Mouse (Mus musculus): ENCODE data around the gene Gnptg. TPM values are rescaled to one million over a fixed set of nuclear protein-coding genes. Genes with fewer than 3 reads are reported as not detected.
A peak's percentile ranks its signal among the peaks of the same experiment; 100 is the strongest.

Gnptg gene
- polyA plus RNA-seq, 1 experiment from 2014 or later = 34.3 TPM

DNA sequence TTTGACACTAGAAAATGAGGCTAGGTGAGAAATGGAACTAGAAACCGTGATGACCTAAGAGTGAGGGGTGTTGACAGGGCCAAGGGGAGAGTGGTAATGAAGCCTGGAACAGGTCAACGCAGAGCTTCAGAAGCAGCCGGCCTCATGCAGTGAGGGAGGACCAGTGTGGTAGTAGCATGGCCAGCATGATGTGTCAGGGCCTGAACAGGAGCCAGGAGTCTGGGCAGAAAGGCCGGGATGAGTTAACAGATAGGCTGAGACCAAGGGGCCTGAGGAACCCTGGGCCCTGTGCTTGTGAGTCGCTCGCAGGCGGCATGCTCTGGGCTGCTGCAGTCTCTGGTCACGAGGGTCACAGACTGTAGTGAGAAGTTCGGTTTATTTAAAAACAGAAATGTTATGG lies 21.0 kb downstream of the Gnptg start:
- ATAC-seq (ENCODE audit: insufficient number of reproducible peaks, insufficient read depth, low FRiP score, low TSS enrichment, low read depth) = no peak
- Histone ChIP-seq H3K9me3 (no peaks in the 10 kb centered on the region), H3K9ac (no peak overlapping the region), H3K4me3 (no peak overlapping the region), H3K27me3 (no peaks in the 10 kb centered on the region), H3K36me3 (peaks cover 68% of the 10 kb centered on the region), H3K27ac (no peak overlapping the region), H3K4me2 (no peak overlapping the region), H3K4me1 (peaks cover 19% of the 10 kb centered on the region)
- WGBS = 84% methylated on average over 9 of the region's 9 CpGs

DNA sequence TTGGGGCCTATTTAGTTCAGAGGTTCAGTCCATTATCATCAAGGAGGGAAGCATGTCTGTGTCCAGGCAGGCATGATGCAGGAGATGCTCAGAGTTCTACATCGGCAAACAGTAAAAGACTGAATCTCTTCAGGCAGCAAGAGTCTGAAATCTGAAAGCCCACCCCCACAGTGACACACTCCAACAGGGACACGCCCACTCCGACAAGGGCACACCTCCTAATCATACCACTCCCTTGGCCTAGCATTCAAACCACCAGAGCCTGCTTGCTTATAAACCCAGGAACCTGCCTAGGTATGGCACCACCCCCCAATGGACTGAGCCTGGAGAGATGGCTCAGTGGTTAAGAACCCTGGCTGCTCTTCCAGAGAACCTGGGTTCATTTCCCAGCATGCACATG lies 24.5 kb downstream of the Gnptg start:
- H3K36me3 ChIP-seq = peaks cover 91% of the 10 kb centered on the region
- no peak for ATAC-seq (ENCODE audit: insufficient number of reproducible peaks, insufficient read depth, low FRiP score, low TSS enrichment, low read depth)
- no peaks in the 10 kb centered on the region for H3K27me3 ChIP-seq
- H3K4me1 ChIP-seq = no peaks in the 10 kb centered on the region
- H3K9me3 ChIP-seq = no peaks in the 10 kb centered on the region
- H3K27ac ChIP-seq = no peak overlapping the region
- H3K4me3 ChIP-seq = no peak overlapping the region
- 80% methylated on average over 3 of the region's 3 CpGs for WGBS
- no peak overlapping the region for H3K9ac ChIP-seq
- no peak overlapping the region for H3K4me2 ChIP-seq

DNA sequence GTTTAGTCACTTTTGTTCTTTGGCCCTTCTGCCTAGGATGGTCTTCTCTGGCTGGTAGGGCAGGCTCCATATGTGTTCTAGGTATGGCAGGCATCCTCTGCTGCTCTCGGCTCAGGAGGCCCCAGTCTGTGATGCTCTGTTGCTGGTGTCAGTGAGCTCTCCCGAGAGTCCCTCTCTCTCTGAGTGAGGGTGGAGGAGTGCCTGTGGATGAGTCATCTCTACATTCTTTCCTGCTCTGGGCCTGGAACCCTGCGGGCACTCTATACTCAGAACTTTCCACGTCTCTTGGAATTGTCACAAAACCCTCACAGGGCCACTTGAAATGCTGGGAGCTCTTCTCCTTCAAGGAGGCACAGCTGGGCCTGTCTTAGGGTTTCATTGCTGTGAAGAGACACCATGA lies 28.2 kb downstream of the Gnptg start:
- H3K4me3 ChIP-seq = no peak overlapping the region
- no peak overlapping the region for H3K9ac ChIP-seq
- H3K27me3 ChIP-seq = no peaks in the 10 kb centered on the region
- no peak overlapping the region for H3K27ac ChIP-seq
- H3K9me3 ChIP-seq = no peaks in the 10 kb centered on the region
- 87% methylated on average over 4 of the region's 4 CpGs for WGBS
- H3K36me3 ChIP-seq = peaks cover 96% of the 10 kb centered on the region
- ATAC-seq (ENCODE audit: insufficient number of reproducible peaks, insufficient read depth, low FRiP score, low TSS enrichment, low read depth) = no peak
- no peaks in the 10 kb centered on the region for H3K4me1 ChIP-seq
- no peak overlapping the region for H3K4me2 ChIP-seq

DNA sequence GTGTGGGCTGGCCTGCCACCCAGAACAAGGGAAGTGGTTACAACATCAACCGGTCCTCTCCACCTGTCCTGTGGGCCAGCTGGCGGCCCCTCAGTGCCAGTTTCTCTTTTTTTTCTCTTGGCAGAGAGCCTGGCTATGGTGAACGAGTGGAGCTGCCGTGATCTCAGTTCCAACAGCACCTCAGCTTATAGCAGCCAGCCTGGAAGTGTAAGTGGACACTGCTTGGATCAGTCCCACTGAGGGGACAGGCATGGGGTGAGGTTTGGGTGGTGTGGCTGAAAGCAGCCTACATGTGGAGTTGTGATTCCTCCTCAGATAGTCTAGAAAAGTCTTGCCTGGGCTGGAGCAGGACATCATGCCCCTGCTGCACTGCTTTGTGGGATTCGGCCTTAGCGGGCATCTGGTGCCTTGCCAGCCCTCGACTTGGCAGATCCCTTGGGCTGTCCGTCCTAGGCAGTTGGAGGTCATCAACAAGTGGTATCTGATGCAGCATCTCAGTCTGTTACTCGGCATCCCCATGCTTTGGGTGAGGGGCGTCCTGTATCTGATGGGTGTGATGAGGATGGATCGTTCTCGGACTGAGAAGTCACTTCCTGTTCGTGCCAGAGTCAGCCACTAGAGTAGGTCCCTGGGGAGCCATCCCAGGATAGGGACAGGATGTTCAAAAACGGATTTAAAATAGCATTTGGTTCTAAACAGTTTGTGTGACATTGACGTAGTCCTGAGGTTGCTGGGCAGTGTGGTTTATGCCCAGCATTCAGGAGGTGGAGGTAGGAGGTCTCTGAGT lies 29.1 kb downstream of the Gnptg start:
- no peak overlapping the region for H3K27ac ChIP-seq
- no peak for ATAC-seq (ENCODE audit: insufficient number of reproducible peaks, insufficient read depth, low FRiP score, low TSS enrichment, low read depth)
- H3K4me3 ChIP-seq = no peak overlapping the region
- no peaks in the 10 kb centered on the region for H3K9me3 ChIP-seq
- no peak overlapping the region for H3K4me2 ChIP-seq
- H3K27me3 ChIP-seq = no peaks in the 10 kb centered on the region
- peaks cover 94% of the 10 kb centered on the region for H3K36me3 ChIP-seq
- H3K9ac ChIP-seq = no peak overlapping the region
- 90% methylated on average over 15 of the region's 15 CpGs for WGBS
- no peaks in the 10 kb centered on the region for H3K4me1 ChIP-seq

DNA sequence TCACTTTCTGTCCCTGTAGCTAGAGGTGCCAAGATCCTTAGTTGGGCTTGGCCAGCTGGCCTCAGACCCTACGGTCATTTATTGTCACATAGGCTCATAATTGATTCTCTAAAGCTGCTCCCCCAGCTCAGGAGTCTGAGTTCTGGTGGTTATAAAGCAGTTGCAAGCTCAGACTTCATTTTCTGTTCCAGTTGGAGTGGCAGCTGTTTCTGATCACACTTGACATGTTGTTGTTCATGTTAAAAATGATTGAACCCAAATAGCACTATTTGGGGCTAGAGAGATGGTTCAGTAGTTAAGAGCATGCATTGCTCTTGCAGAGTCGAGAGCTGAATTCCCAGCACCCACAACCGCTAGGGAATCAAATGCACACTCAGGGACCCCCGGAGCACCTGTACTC lies 29.9 kb downstream of the Gnptg start:
- WGBS = 94% methylated on average over 4 of the region's 4 CpGs
- Histone ChIP-seq H3K4me2 (no peak overlapping the region), H3K27ac (no peak overlapping the region), H3K9ac (no peak overlapping the region), H3K27me3 (no peaks in the 10 kb centered on the region), H3K36me3 (peaks cover 92% of the 10 kb centered on the region), H3K9me3 (no peaks in the 10 kb centered on the region), H3K4me1 (no peaks in the 10 kb centered on the region), H3K4me3 (no peak overlapping the region)
- ATAC-seq (ENCODE audit: insufficient number of reproducible peaks, insufficient read depth, low FRiP score, low TSS enrichment, low read depth) = no peak

DNA sequence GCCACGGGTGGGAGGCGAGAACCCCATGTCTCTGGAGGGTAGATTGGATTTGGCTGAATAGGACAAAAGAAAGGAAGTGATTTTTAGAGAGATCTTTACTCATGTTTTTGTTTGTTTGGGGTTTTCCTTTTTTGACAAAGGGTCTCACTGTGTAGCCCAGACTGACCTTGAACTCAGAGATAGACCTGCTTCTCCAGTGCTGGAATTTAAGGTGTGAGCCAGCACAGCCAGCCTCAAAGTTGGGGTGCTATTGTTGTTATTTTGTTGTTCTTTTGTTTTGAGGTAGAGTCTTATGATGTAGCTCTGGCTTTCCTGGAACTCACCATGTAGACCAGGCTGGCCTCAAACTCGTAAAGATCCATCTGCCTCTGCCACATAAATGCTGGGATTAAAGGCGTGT lies 37.5 kb downstream of the Gnptg start:
- H3K27ac ChIP-seq = no peak overlapping the region
- 87% methylated on average over 4 of the region's 4 CpGs for WGBS
- H3K4me2 ChIP-seq = no peak overlapping the region
- ATAC-seq (ENCODE audit: insufficient number of reproducible peaks, insufficient read depth, low FRiP score, low TSS enrichment, low read depth) = no peak
- no peaks in the 10 kb centered on the region for H3K9me3 ChIP-seq
- peaks cover 84% of the 10 kb centered on the region for H3K36me3 ChIP-seq
- no peaks in the 10 kb centered on the region for H3K4me1 ChIP-seq
- H3K4me3 ChIP-seq = no peak overlapping the region
- H3K27me3 ChIP-seq = no peaks in the 10 kb centered on the region
- H3K9ac ChIP-seq = no peak overlapping the region

DNA sequence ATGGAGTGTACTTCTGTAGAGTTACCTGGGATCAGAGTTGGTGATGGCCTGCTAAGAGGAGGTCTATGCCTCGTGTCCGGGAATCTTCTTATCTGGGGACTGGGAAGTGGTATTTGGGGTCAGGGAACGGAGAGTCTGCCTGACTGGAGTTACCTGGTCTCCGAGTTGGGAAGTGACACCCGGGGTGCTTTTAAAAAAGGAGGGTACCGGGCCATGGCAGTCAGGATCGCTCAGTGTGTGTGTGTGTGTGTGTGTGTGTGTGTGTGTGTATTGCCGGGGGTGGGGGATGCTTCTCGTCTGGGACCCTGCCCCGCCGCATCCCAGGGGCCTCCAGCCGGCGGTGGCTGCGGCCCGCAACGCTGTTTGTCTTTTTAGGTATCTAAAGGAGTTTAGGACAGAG lies 50.8 kb downstream of the Gnptg start:
- H3K9ac ChIP-seq = peak overlapping the region; percentile 91
- peak overlapping the region; percentile 86; the same call in 1 of the 2 replicates for H3K27ac ChIP-seq
- no peaks in the 10 kb centered on the region for H3K9me3 ChIP-seq
- H3K4me3 ChIP-seq = peak overlapping the region; percentile 99
- 5% methylated on average over 16 of the region's 16 CpGs for WGBS
- peaks cover 29% of the 10 kb centered on the region for H3K36me3 ChIP-seq
- peak overlapping the region; percentile 89 for H3K4me2 ChIP-seq
- H3K27me3 ChIP-seq = no peaks in the 10 kb centered on the region
- peaks cover 31% of the 10 kb centered on the region for H3K4me1 ChIP-seq
- ATAC-seq (ENCODE audit: insufficient number of reproducible peaks, insufficient read depth, low FRiP score, low TSS enrichment, low read depth) = no peak

DNA sequence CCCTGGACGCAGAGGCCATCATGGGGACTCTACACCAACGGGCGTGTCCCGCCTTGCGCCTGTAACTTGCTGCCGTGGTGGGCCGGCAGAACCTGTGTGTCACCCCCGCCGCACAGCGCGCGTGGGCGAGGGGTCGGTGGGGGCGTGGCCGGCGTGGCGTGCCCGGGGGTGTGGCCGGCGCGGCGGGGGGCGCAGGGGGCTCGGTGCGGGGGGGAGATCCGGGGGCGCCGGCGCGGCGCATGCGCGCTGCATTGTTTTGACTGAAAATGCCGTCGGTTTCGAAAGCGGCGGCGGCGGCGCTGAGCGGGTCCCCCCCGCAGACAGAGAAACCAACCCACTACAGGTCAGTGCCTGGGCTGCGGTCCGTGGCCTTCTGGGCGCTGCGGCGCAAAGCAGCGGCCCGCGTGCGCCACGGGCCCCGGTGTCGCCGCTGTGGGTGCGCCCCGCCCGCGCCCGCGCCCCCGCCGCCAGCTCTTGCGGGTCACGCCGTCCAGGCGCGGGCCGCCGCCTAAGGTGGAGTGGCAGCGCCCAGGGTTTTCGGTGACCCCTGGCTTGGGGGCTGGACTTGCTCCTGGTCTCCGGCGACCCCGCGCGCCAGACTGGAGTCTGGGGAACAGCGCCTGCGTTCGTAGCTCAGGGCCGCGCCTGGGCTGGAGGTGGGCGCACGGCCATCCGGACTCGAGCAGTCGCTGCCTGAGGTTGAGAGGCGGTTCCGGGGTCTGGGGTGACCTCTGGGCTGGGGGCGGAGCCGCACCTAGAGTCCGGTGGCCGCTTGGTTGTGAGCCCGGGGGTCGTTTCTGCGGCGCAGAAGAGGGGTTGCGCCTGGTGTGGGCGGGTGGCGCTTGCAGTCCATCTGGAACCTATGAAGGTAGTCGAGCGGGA lies 51.5 kb downstream of the Gnptg start, which contains the start of gene Unkl:
Gene Unkl (plus strand): TSS at position 248 of the 882 bp plus-strand sequence.
- WGBS = under 1% methylated on average over 97 of the region's 104 CpGs
- H3K36me3 ChIP-seq = peaks cover 23% of the 10 kb centered on the region

DNA sequence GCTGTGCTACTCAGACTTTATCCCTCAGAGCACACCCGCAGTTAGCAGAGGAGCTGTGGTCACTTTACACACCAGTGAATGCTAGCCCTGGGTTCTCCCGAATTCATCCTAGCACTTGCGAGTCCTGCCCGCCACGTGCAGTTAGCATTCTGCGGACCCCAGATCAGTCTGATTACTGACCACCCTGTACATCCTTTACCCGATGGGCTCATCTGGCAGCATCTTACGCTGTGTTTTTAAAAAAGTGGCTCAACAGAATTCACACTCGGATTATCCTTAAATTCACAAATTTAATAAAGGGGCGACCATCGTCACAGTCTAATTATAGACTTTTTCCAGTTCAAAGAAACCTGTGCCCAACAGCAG lies 52.2 kb downstream of the Gnptg start:
- Histone ChIP-seq H3K9ac (peak overlapping the region; percentile 91), H3K4me1 (peaks cover 37% of the 10 kb centered on the region), H3K9me3 (no peaks in the 10 kb centered on the region), H3K36me3 (peaks cover 17% of the 10 kb centered on the region), H3K27me3 (no peaks in the 10 kb centered on the region), H3K27ac (peak overlapping the region; percentile 86), H3K4me2 (peak overlapping the region; percentile 89), H3K4me3 (peak overlapping the region; percentile 99)
- WGBS = 5% methylated on average over 11 of the region's 11 CpGs
- no peak for ATAC-seq (ENCODE audit: insufficient number of reproducible peaks, insufficient read depth, low FRiP score, low TSS enrichment, low read depth)

More for the DNA sequence above, 51.5 kb downstream of the Gnptg start, which contains the start of gene Unkl:
- peaks cover 36% of the 10 kb centered on the region for H3K4me1 ChIP-seq
- peak within 1 kb of the TSS; percentile 91 for H3K9ac ChIP-seq
- H3K4me3 ChIP-seq = peak within 1 kb of the TSS; percentile 99
- peak within 1 kb of the TSS; percentile 89 for H3K4me2 ChIP-seq
- H3K27ac ChIP-seq = peak within 1 kb of the TSS; percentile 86
- peak; percentile 29; the same call in 1 of the 2 replicates for ATAC-seq (ENCODE audit: insufficient number of reproducible peaks, insufficient read depth, low FRiP score, low TSS enrichment, low read depth)
- no peaks in the 10 kb centered on the region for H3K27me3 ChIP-seq
- H3K9me3 ChIP-seq = no peaks in the 10 kb centered on the region

DNA sequence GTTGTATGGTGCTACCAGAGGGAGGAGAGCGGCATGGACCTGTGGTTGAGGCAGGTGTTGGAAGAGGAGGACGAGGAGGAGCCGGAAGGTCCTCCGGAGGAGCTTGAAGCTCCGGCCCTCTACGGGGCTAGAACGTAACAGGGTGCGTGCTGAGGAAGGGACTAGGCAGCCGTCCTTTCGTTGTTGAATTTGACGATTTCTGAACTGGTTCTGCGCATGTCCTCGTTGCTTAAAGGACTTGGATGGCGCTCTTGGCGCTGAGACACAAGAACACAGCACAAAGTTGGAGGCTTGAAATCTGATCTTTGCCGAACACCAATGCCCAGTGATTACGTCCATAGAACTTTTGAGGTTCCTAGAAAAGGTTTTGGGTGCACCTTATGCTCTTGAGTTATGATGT lies 55.0 kb downstream of the Gnptg start:
- 6% methylated on average over 17 of the region's 17 CpGs for WGBS
- no peaks in the 10 kb centered on the region for H3K9me3 ChIP-seq
- H3K27me3 ChIP-seq = peaks cover 10% of the 10 kb centered on the region; the same call in 1 of the 2 replicates
- no peaks in the 10 kb centered on the region for H3K36me3 ChIP-seq
- peak overlapping the region; percentile 93 for H3K27ac ChIP-seq
- H3K4me3 ChIP-seq = peak overlapping the region; percentile 96
- H3K9ac ChIP-seq = peak overlapping the region; percentile 91
- peaks cover 33% of the 10 kb centered on the region for H3K4me1 ChIP-seq
- ATAC-seq (ENCODE audit: insufficient number of reproducible peaks, insufficient read depth, low FRiP score, low TSS enrichment, low read depth) = no peak
- peak overlapping the region; percentile 99 for H3K4me2 ChIP-seq

DNA sequence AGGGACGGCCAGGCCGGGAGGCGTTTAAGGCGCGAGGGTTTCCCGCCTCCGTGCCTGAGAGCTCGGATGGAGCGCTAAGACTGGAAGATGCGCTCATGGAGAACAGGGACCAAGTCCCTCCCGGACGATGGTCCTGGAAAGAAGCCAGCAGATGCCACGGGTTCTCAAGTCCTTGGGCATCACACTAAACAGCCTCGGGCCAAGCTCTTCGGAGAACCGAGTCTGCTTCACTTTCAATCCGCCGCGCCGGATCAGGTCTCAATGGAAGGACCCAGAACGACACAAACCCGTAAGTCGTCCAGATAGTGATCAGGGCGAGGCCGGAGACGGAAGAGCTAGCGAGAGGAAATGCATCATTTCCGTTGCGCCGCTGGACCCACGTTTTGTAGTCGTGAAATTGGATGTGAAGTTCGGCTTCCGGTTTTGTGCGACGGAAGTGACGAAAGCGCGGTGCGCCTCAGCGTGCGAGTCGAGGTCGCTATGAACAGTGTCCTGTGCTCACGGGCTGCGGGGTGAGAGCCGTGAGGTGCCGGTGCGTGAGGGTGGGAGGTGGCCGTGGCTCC lies 55.7 kb downstream of the Gnptg start, which contains the start of gene BC003965:
Gene BC003965 (plus strand): TSS at position 426 of the 563 bp plus-strand sequence.
- WGBS = under 1% methylated on average over 50 of the region's 50 CpGs
- H3K9me3 ChIP-seq = no peaks in the 10 kb centered on the region
- H3K27ac ChIP-seq = peak within 1 kb of the TSS; percentile 93
- peak within 1 kb of the TSS; percentile 91 for H3K9ac ChIP-seq
- H3K4me1 ChIP-seq = peaks cover 26% of the 10 kb centered on the region
- peak within 1 kb of the TSS; percentile 99 for H3K4me2 ChIP-seq
- peaks cover 10% of the 10 kb centered on the region; the same call in 1 of the 2 replicates for H3K27me3 ChIP-seq
- H3K36me3 ChIP-seq = no peaks in the 10 kb centered on the region
- H3K4me3 ChIP-seq = peak within 1 kb of the TSS; percentile 96
- ATAC-seq (ENCODE audit: insufficient number of reproducible peaks, insufficient read depth, low FRiP score, low TSS enrichment, low read depth) = peak; percentile 70

All from embryonic facial prominence, embryonic 13.5 days (tissue).